Mouse (Mus musculus) MEL (cell line): Measurements from ENCODE around the gene Fbn1. TPM values are rescaled to one million over a fixed set of nuclear protein-coding genes. Genes with fewer than 3 reads are reported as not detected.

ENCODE experiments used
- DNase-seq: peaks from one replicate; pipeline ENCODE4 v3.0.0; 2011; ENCODE audit warnings: low read depth, low spot score
- H3K27ac ChIP-seq: 2 replicates; pipeline ENCODE4 v1.5.1; 2012; ENCODE audit warnings: low read depth, mild to moderate bottlenecking, control low read depth, low read length, moderate library complexity; ENCODE audit not compliant: control insufficient read depth
- H3K27me3 ChIP-seq, 2 experiments: fragments of 150-350 bp in 1 of 2; sonication (generic) in 1 of 2; 2 replicates each; pipeline ENCODE4 v1.6.1; 2012; ENCODE audit warnings: low read length in 2 of 2, mild to moderate bottlenecking in 2 of 2, improper control_type of control experiment in 1 of 2, moderate library complexity in 1 of 2; ENCODE audit not compliant: insufficient read depth in 2 of 2, control insufficient read depth in 1 of 2
- H3K36me3 ChIP-seq, 2 experiments: 2 replicates each; pipeline ENCODE4 v1.6.1; 2012 to 2014; ENCODE audit warnings: low read length in 2 of 2, improper control_type of control experiment in 1 of 2, inconsistent platforms in 1 of 2, mild to moderate bottlenecking in 1 of 2; ENCODE audit not compliant: insufficient read depth in 2 of 2, control insufficient read depth in 1 of 2
- H3K4me1 ChIP-seq, 2 experiments: fragments of 150-350 bp in 1 of 2; sonication (generic) in 1 of 2; 2 replicates each; pipeline ENCODE4 v1.6.1; 2012; ENCODE audit warnings: low read length in 2 of 2, improper control_type of control experiment in 1 of 2, mild to moderate bottlenecking in 1 of 2; ENCODE audit not compliant: insufficient read depth in 2 of 2, control insufficient read depth in 1 of 2
- H3K4me3 ChIP-seq, 2 experiments: fragments of 150-350 bp in 1 of 2; sonication (generic) in 1 of 2; 2 replicates each; pipeline ENCODE4 v1.5.1; 2012; ENCODE audit warnings: low read depth in 2 of 2, low read length in 2 of 2, mild to moderate bottlenecking in 2 of 2, moderate library complexity in 2 of 2, control low read depth in 1 of 2, improper control_type of control experiment in 1 of 2; ENCODE audit not compliant: control insufficient read depth in 1 of 2, insufficient read depth in 1 of 2
- H3K79me2 ChIP-seq: 2 replicates; pipeline ENCODE4 v1.6.1; 2012; ENCODE audit warnings: mild to moderate bottlenecking, low read length, moderate library complexity; ENCODE audit not compliant: control insufficient read depth, poor library complexity, insufficient read depth
- H3K9ac ChIP-seq: 2 replicates; pipeline ENCODE4 v1.6.1; 2012; ENCODE audit warnings: low read depth, mild to moderate bottlenecking, control low read depth, low read length, moderate library complexity; ENCODE audit not compliant: control insufficient read depth, poor library complexity, severe bottlenecking
- H3K9me3 ChIP-seq: fragments of 150-350 bp; sonication (generic); replicated peaks from 2 replicates; pipeline ENCODE4 v1.6.1; 2012; ENCODE audit warnings: mild to moderate bottlenecking, low read length, improper control_type of control experiment, moderate library complexity; ENCODE audit not compliant: insufficient read depth
- CHD1 ChIP-seq: IDR thresholded peaks from 2 replicates; pipeline ENCODE4 v1.6.1; 2012; ENCODE audit warnings: low read depth, mild to moderate bottlenecking, inconsistent platforms, low read length, improper control_type of control experiment
- CHD2 ChIP-seq: IDR thresholded peaks from 2 replicates; pipeline ENCODE4 v1.6.1; 2011; ENCODE audit warnings: low read length, improper control_type of control experiment
- CTCF ChIP-seq, 3 experiments: IDR thresholded peaks in 2 of 3; conservative IDR thresholded peaks in 1 of 3; 2 replicates each; pipeline ENCODE4 v1.5.1; 2011 to 2012; ENCODE audit warnings: low read length in 3 of 3, low read depth in 2 of 3, mild to moderate bottlenecking in 2 of 3, improper control_type of control experiment in 1 of 3, inconsistent platforms in 1 of 3, mixed read lengths in 1 of 3, moderate library complexity in 1 of 3; ENCODE audit not compliant: control insufficient read depth in 1 of 3, insufficient read depth in 1 of 3, poor library complexity in 1 of 3, severe bottlenecking in 1 of 3
- E2F4 ChIP-seq: IDR thresholded peaks from 2 replicates; pipeline ENCODE4 v1.6.1; 2011; ENCODE audit warnings: low read depth, low read length, improper control_type of control experiment, borderline replicate concordance
- EP300 ChIP-seq, 2 experiments: IDR thresholded peaks; 2 replicates each; pipeline ENCODE4 v1.6.1; 2011; ENCODE audit warnings: improper control_type of control experiment in 2 of 2, low read length in 2 of 2, low read depth in 1 of 2, mild to moderate bottlenecking in 1 of 2
- GABPA ChIP-seq: IDR thresholded peaks from 2 replicates; pipeline ENCODE4 v1.6.1; 2012; ENCODE audit warnings: low read depth, mild to moderate bottlenecking, inconsistent platforms, low read length, improper control_type of control experiment, moderate library complexity
- KAT2A ChIP-seq: conservative IDR thresholded peaks from 2 replicates; pipeline ENCODE4 v1.6.1; 2012; ENCODE audit warnings: low read depth, low read length, improper control_type of control experiment, inconsistent platforms
- MAFK ChIP-seq: IDR thresholded peaks from 2 replicates; pipeline ENCODE4 v1.6.1; 2011; ENCODE audit warnings: low read depth, mild to moderate bottlenecking, low read length, improper control_type of control experiment, borderline replicate concordance
- MAZ ChIP-seq: IDR thresholded peaks from 2 replicates; pipeline ENCODE4 v1.6.1; 2012; ENCODE audit warnings: low read depth, mild to moderate bottlenecking, inconsistent platforms, low read length, improper control_type of control experiment
- MEF2A ChIP-seq: IDR thresholded peaks from 2 replicates; pipeline ENCODE4 v1.6.1; 2014; ENCODE audit warnings: low read depth, mild to moderate bottlenecking, inconsistent platforms, low read length, improper control_type of control experiment; ENCODE audit not compliant: poor library complexity, insufficient replicate concordance, severe bottlenecking; ENCODE audit errors: extremely low read depth
- NELFE ChIP-seq: IDR thresholded peaks from 2 replicates; pipeline ENCODE4 v1.6.1; 2011; ENCODE audit warnings: low read depth, low read length, improper control_type of control experiment
- POLR2AphosphoS2 ChIP-seq: IDR thresholded peaks from 2 replicates; pipeline ENCODE4 v1.6.1; 2011; ENCODE audit warnings: low read length, improper control_type of control experiment
- POLR2AphosphoS5 ChIP-seq: IDR thresholded peaks from 2 replicates; pipeline ENCODE4 v1.6.1; 2012; ENCODE audit warnings: low read depth, borderline replicate concordance, mild to moderate bottlenecking, inconsistent platforms, low read length, moderate library complexity, mixed read lengths
- RCOR1 ChIP-seq: IDR thresholded peaks from 2 replicates; pipeline ENCODE4 v1.6.1; 2012; ENCODE audit warnings: low read depth, mild to moderate bottlenecking, inconsistent platforms, low read length, improper control_type of control experiment
- SMC3 ChIP-seq: IDR thresholded peaks from 2 replicates; pipeline ENCODE4 v1.6.1; 2011; ENCODE audit warnings: low read depth, low read length, improper control_type of control experiment
- TAL1 ChIP-seq: IDR thresholded peaks from 2 replicates; pipeline ENCODE4 v1.6.1; 2012; ENCODE audit warnings: mild to moderate bottlenecking, inconsistent platforms, low read length, moderate library complexity, mixed read lengths
- UBTF ChIP-seq: IDR thresholded peaks from 2 replicates; pipeline ENCODE4 v1.6.1; 2012; ENCODE audit warnings: low read depth, mild to moderate bottlenecking, inconsistent platforms, low read length, improper control_type of control experiment, moderate library complexity, borderline replicate concordance; ENCODE audit not compliant: insufficient read depth
- USF1 ChIP-seq: IDR thresholded peaks from 2 replicates; pipeline ENCODE4 v1.6.1; 2014; ENCODE audit warnings: low read depth, mild to moderate bottlenecking, inconsistent platforms, low read length, improper control_type of control experiment, moderate library complexity
- ZMIZ1 ChIP-seq: IDR thresholded peaks from 2 replicates; pipeline ENCODE4 v1.6.1; 2012; ENCODE audit warnings: low read depth, mild to moderate bottlenecking, inconsistent platforms, low read length, improper control_type of control experiment, moderate library complexity
- ZNF384 ChIP-seq: IDR thresholded peaks from 2 replicates; pipeline ENCODE4 v1.6.1; 2012; ENCODE audit warnings: low read depth, mild to moderate bottlenecking, inconsistent platforms, low read length, improper control_type of control experiment
- polyA plus RNA-seq, 2 experiments: library from polyadenylated mRNA; stranded (reverse) in 1 of 2; unstranded in 1 of 2; fragments of >175 nt in 1 of 2; fragments of >200 nt in 1 of 2; gene quantifications; 2 replicates each; pipeline versions ENCODE4 v1.2.1 to v1.2.4; 2012; ENCODE audit warnings: low replicate concordance in 2 of 2, low read depth in 1 of 2; ENCODE audit not compliant: insufficient read length in 2 of 2, insufficient read depth in 1 of 2, missing spikeins in 1 of 2
- total RNA-seq: library from RNA; depleted of rRNA; stranded (reverse); fragments of 300-350 nt; gene quantifications from 2 replicates; pipeline ENCODE4 v1.2.3, GENCODE M21; 2012

Gene Fbn1
- total and polyA plus RNA-seq, 3 experiments: 0.01 TPM; not detected in 2

- Histone ChIP-seq H3K9ac (no peak overlapping the region), H3K27me3 (peaks cover 0 to 1% of the 10 kb centered on the region in 2 experiments; a peak in 2 of 4 replicates), H3K4me3 (no peak overlapping the region), H3K36me3 (no peaks in the 10 kb centered on the region), H3K9me3 (no peaks in the 10 kb centered on the region), H3K4me1 (no peaks in the 10 kb centered on the region), H3K79me2 (no peaks in the 10 kb centered on the region)
- TF ChIP-seq UBTF (no peak), CHD2 (no peak), EP300 (IDR thresholded peaks at IDR 0.05; ENCODE audit: low read depth in 1 of 2, low read length in 2 of 2) (no peak), NELFE (no peak), MEF2A (no peak), CHD1 (no peak), E2F4 (no peak), ZNF384 (no peak), RCOR1 (no peak), MAFK (no peak), CTCF (IDR thresholded peaks at IDR 0.05 in 2 of 3, conservative IDR thresholded peaks at IDR 0.05 in 1 of 3; ENCODE audit: control insufficient read depth in 1 of 3, insufficient read depth in 1 of 3, low read depth in 2 of 3, low read length in 3 of 3, poor library complexity in 1 of 3, severe bottlenecking in 1 of 3) (no peak)
- TF ChIP-seq, all 39 proteins: peak for 0
- no peak overlapping the region for H3K27ac ChIP-seq
- DNase-seq: no peak
Measured at GRCm38 (mm10) chr2:125505746-125506315, 2.0 kb downstream of the Fbn1 start.

GRCm38 (mm10) chr2:125505006-125505745 is 2.6 kb downstream of the Fbn1 start, which contains the start of gene Gm9913:
Gm9913 (plus strand) TSS chr2:125505089.
- H3K36me3 ChIP-seq: no peaks in the 10 kb centered on the region
- H3K4me3 ChIP-seq: no peak within 1 kb of the TSS
- H3K9me3 ChIP-seq: no peaks in the 10 kb centered on the region
- no peak within 1 kb of the TSS for H3K9ac ChIP-seq
- no peak for DNase-seq
- H3K4me1 ChIP-seq: no peaks in the 10 kb centered on the region
- TF ChIP-seq MAZ (no peak), TAL1 (no peak), KAT2A (no peak), ZMIZ1 (no peak), GABPA (no peak), MAFK (no peak), SMC3 (no peak), USF1 (no peak), POLR2AphosphoS5 (no peak), ZNF384 (no peak), UBTF (no peak), POLR2AphosphoS2 (no peak)
- peaks cover 0 to 1% of the 10 kb centered on the region in 2 experiments; a peak in 2 of 4 replicates for H3K27me3 ChIP-seq
- H3K27ac ChIP-seq: no peak within 1 kb of the TSS
- no peaks in the 10 kb centered on the region for H3K79me2 ChIP-seq
